Mouse (Mus musculus): Measurements from ENCODE around the gene B3galt1.

B3galt1 gene

GRCm38 (mm10) chr2:68053243-68053642 lies 487.6 kb downstream of the B3galt1 start:
- no peak for DNase-seq (ENCODE audit: low read depth, low spot score)

GRCm38 (mm10) chr2:68061341-68061740 lies 495.7 kb downstream of the B3galt1 start:
- no peak for DNase-seq (ENCODE audit: low read depth, low spot score)

DNA sequence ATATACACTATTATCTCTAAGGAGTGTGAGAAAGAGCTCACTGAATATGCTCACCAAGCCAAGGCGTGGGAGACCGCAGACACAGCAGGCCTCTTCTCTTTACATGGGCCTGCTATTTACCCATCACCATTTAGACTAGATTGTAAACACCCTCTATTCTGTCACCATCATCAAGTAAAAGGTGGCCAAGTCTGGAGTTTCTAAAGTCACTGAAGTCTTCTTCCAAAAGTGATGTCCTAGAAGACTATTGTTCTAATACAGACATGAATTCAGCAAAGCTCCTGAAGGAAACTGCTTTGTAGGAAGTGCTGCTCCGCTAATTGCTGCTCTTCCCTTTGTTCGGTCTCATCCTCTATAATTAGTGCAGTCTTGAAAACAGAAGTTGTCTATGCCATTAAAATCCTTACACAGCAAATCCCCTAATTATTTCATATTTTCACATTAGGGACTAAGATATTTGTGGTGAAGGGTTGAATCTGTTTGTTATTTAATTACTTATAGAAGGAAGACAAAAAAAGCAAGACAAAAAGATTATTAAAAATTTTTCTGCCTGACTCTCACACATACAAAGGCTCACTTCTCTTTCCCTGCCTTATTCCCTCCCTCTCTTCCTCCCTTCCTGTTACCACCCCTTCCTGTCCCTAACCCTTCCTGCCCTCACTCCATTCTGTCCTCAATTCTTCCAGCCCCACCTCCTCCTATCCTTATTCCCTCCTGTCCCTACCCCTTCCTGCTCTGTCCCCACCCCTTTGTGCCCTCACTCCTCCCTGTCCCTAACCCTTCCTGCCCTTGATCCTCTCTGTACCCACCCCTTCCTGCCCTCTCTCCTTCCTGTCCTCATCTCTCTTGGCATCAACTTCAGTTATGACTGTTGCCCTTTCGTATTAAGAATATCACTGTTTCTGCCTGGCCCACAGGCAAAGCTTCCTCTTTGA lies 514.0 kb downstream of the B3galt1 start:
- no peak for DNase-seq (ENCODE audit: low read depth, low spot score)

GRCm38 (mm10) chr2:68080872-68081280 lies 515.2 kb downstream of the B3galt1 start:
- DNase-seq (ENCODE audit: low read depth, low spot score) = no peak

DNA sequence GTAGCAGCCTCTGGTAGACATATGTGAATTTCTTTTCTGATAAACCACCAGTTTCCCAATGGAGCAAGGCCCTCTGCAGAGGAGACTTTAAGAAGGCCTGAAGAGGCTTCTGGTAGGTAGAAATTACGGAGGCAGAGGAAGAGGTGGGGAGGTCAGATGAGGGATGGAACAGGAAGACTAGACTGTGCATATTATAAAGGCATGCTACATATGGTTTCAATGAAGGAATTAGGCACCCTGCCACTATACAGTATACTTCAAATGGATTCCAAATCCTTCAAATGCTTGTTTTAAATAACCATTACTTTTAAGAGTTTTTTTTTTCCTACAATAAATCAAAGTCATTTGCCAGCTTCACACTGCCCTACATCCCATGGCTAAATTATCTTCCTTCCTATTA lies 518.8 kb downstream of the B3galt1 start:
- no peak for DNase-seq (ENCODE audit: low read depth, low spot score)

- DNase-seq (ENCODE audit: low read depth, low spot score) = no peak
Measured at GRCm38 (mm10) chr2:68086101-68086500, 520.4 kb downstream of the B3galt1 start.

DNA sequence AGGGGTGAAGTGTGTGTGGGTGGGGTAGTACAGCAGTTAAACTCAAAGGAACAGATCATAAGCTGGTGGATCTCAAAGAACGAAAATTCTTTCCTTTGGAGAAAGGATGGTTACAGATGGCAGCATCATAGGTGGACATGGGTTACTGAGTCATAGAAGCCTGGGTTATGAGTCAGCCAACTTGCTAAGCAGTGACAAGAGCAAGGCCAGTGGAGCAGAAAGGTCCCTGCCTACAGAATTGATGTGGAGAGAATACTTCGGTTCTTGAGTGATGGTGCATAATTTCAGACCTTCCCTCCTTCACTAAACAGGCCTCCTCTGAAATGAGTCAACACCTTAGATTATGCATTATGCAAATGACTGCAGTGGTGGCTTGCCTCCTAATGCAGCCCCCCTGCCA lies 525.9 kb downstream of the B3galt1 start:
- DNase-seq (ENCODE audit: low read depth, low spot score) = no peak

- DNase-seq (ENCODE audit: low read depth, low spot score) = no peak
Measured at GRCm38 (mm10) chr2:68104641-68105040, 539.0 kb downstream of the B3galt1 start.

- DNase-seq (ENCODE audit: low read depth, low spot score) = peak; percentile 56
Measured at GRCm38 (mm10) chr2:68118076-68118475, 552.4 kb downstream of the B3galt1 start.

GRCm38 (mm10) chr2:68124751-68125150 lies 559.1 kb downstream of the B3galt1 start:
- peak; percentile 25 for DNase-seq (ENCODE audit: low read depth, low spot score)

DNA sequence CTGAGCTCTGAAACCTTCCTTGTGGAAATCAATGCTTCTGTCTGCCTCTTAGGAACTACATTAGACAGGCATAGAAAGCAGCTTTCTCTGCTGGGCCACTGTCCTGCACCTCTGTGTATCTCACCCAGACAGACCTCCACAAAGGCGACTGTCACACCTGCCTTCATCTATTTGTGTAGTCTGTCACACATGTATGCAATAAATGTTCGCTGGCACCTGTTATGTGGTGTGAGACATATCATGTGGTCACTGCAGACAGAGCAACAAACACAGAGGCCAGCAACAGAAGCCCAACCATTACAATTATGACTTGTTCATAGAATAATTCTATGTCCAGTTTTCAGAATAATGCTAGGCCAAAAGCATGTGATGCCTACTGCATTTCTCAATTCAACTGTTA lies 575.4 kb downstream of the B3galt1 start:
- no peak for DNase-seq (ENCODE audit: low read depth, low spot score)

- DNase-seq (ENCODE audit: low read depth, low spot score) = peak; percentile 51
Measured at GRCm38 (mm10) chr2:68143292-68143691, 577.6 kb downstream of the B3galt1 start.

DNA sequence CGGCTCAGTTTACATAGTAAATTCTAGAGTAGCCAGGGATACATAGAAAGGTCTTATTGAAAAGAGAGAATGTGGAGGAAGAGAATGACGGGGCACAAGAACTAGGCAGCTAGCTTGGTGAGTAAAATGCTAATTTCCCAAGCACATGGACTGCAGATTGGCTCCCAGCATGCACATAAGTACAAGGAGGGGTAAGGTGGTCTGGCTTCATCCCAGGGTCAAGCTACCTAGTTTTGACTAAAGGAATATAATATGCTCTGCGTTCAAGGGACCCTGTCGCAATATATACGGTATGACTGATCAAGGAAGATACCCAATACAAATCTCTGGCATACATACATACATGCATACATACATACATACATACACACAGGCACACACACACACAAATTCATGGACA lies 594.1 kb downstream of the B3galt1 start:
- no peak for DNase-seq (ENCODE audit: low read depth, low spot score)

GRCm38 (mm10) chr2:68160566-68160965 lies 594.9 kb downstream of the B3galt1 start:
- DNase-seq (ENCODE audit: low read depth, low spot score) = no peak

DNA sequence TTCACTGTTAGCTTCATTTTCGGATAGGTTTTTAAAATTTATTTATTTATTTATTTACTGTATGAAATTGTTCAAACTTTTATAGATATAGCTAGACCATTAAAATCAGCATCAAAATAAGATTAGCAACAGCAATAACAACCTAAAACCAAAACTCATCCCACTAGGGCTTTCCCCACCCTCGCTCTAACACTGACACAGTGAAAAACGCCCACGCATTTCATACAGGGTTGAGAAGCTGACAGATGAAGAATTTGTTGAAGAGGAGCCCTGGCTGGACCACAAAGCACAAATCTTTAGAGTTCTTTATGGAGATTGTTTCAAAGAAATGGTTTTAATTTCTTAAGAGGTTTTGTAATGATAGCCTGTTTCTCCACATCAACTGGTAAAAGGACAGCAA lies 596.3 kb downstream of the B3galt1 start:
- DNase-seq (ENCODE audit: low read depth, low spot score) = no peak

DNA sequence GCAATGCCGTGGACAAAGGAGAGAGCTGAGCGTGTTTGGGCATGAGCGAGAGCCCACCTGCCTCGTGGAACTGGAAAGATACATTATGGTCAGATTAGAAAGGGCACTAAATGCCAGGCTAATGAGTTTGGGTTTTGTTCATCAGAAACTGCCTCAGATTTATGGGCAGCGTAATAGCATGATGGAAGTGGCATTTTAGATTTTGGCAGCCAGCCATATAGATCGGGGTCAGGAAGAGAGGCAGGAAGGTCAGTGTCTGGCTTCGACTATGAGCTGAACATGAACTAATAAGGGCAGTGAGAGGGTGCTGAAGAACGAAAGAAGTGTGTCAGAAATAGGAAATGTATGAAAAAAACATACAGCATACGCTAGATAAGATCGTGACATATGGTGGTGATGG lies 605.6 kb downstream of the B3galt1 start:
- no peak for DNase-seq (ENCODE audit: low read depth, low spot score)

Measured in ZHBTc4 (cell line).